Mouse (Mus musculus) left cerebral cortex, postnatal 14 days (tissue): ENCODE results near the gene Cttnbp2. TPM values are rescaled to one million over a fixed set of nuclear protein-coding genes. Genes with fewer than 3 reads are reported as not detected.

Experiments used
- DNase-seq, 2 experiments: peaks; one replicate each; pipeline ENCODE4 v3.0.0; 2021 to 2022; ENCODE audit warnings: low spot score in 2 of 2, mixed read lengths in 1 of 2
- intact Hi-C: fragments of 180-260 bp; cut with DNase I; formaldehyde crosslinking; loops from one replicate; pipeline ENCODE4 v1.15.1; 2025
- long read RNA-seq, 2 experiments: library from polyadenylated mRNA; stranded (forward); transcript quantifications; one replicate each; pipeline ENCODE4 v2.0.0; 2021
- total RNA-seq, 2 experiments: library from RNA; stranded (reverse); gene quantifications; 2 replicates each; pipeline ENCODE4 v1.2.3; 2021

Gene Cttnbp2
- 100 to 1,000 TPM; 133 to 135 TPM for total RNA-seq
- long read RNA-seq, experiment 1, full-length matches to known transcripts: 17 of 52 reads
- long read RNA-seq, experiment 1, partial matches to known transcripts: 18 of 52 reads
- long read RNA-seq, experiment 1, other reads (novel, unspliced or antisense): 17 of 52 reads
- long read RNA-seq, experiment 2, full-length matches to known transcripts: 20 of 52 reads
- long read RNA-seq, experiment 2, partial matches to known transcripts: 15 of 52 reads
- long read RNA-seq, experiment 2, other reads (novel, unspliced or antisense): 17 of 52 reads

- DNase-seq: peak; percentile 74 to 82
- intact Hi-C loops: loop anchor here (5.0 to 10.0 kb wide), 4 partner anchors 67 to 303 kb away; no protein-coding TSS in a partner anchor
Measured at GRCm38 (mm10) chr6:18514480-18515352, at the start of gene Cttnbp2. Gene Cttnbp2, minus strand, starts transcription at chr6:18514843.

GRCm38 (mm10) chr6:18559019-18559418 is 44.4 kb upstream of the Cttnbp2 start:
- intact Hi-C loops: no loop called here
- no peak for DNase-seq

- intact Hi-C loops: no loop called here
- DNase-seq: peak; percentile 11 to 28
Measured at GRCm38 (mm10) chr6:18547516-18548465, 33.1 kb upstream of the Cttnbp2 start.

- intact Hi-C loops: no loop called here
- no peak for DNase-seq
Measured at GRCm38 (mm10) chr6:18543878-18544277, 29.2 kb upstream of the Cttnbp2 start.

- intact Hi-C loops: no loop called here
- DNase-seq: no peak
Measured at GRCm38 (mm10) chr6:18540396-18540795, 25.8 kb upstream of the Cttnbp2 start.

GRCm38 (mm10) chr6:18530394-18530793 is 15.8 kb upstream of the Cttnbp2 start:
- intact Hi-C loops: no loop called here
- no peak for DNase-seq

GRCm38 (mm10) chr6:18517626-18518025 is 3.0 kb upstream of the Cttnbp2 start:
- peak in 1 of 2 experiments; percentile 30 for DNase-seq
- intact Hi-C loops: loop anchor here (10.0 kb wide), 2 partner anchors 113 to 127 kb away; no protein-coding TSS in a partner anchor

GRCm38 (mm10) chr6:18513611-18514473 is 801 bp downstream of the Cttnbp2 start:
- intact Hi-C loops: loop anchor here (5.0 to 10.0 kb wide), 4 partner anchors 67 to 303 kb away; no protein-coding TSS in a partner anchor
- peak in 1 of 2 experiments; percentile 33 for DNase-seq

- DNase-seq: peak in 1 of 2 experiments; percentile 34
- intact Hi-C loops: loop anchor here (5.0 to 10.0 kb wide), 4 partner anchors 65 to 305 kb away; no protein-coding TSS in a partner anchor
Measured at GRCm38 (mm10) chr6:18511886-18512285, 2.8 kb downstream of the Cttnbp2 start.

- intact Hi-C loops: no loop called here
- DNase-seq: peak in 1 of 2 experiments; percentile 36
Measured at GRCm38 (mm10) chr6:18508036-18508435, 6.6 kb downstream of the Cttnbp2 start.

- intact Hi-C loops: no loop called here
Measured at GRCm38 (mm10) chr6:18499833-18500232, 14.8 kb downstream of the Cttnbp2 start.

GRCm38 (mm10) chr6:18492977-18493376 is 21.7 kb downstream of the Cttnbp2 start:
- intact Hi-C loops: no loop called here
- DNase-seq: no peak

More at GRCm38 (mm10) chr6:18499833-18500232, 14.8 kb downstream of the Cttnbp2 start:
- DNase-seq: no peak

- intact Hi-C loops: no loop called here
- DNase-seq: no peak
Measured at GRCm38 (mm10) chr6:18492248-18492901, 22.3 kb downstream of the Cttnbp2 start.

GRCm38 (mm10) chr6:18485087-18485486 is 29.6 kb downstream of the Cttnbp2 start:
- intact Hi-C loops: no loop called here
- DNase-seq: no peak

- no peak for DNase-seq
- intact Hi-C loops: no loop called here
Measured at GRCm38 (mm10) chr6:18484061-18484460, 30.6 kb downstream of the Cttnbp2 start.

- DNase-seq: no peak
- intact Hi-C loops: no loop called here
Measured at GRCm38 (mm10) chr6:18482546-18482945, 32.1 kb downstream of the Cttnbp2 start.

GRCm38 (mm10) chr6:18481781-18482180 is 32.9 kb downstream of the Cttnbp2 start:
- intact Hi-C loops: no loop called here
- no peak for DNase-seq
